17 mouse cellular contexts compared by ENCODE assay signal in the genomic region with DNA sequence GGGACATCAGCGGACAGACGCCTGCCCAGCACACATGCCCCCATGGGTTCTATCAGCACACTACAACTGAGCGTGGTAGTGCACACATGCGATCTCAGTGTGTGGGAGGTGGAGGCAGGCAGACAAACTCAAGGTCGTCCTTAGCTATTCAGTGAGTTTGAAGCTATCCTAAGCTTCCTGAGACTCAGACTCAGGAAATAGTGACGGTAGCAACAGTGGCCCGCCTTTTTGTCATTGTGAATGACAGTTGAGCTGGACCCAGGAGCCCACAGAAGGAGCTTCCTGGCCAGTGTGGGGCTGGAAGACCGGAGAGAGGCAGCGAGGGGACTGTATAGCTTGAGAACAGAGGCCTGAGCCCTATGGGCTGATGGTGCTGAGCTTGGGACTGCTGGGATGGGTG. TPM values are rescaled to one million over a fixed set of nuclear protein-coding genes. Genes with fewer than 3 reads are reported as not detected.
"Had no signal": no experiment of that assay in that cellular context is flagged by ENCODE, and none has a peak within 500 bp of the region (broad histone marks: within the 10 kb centered on the region; RNA-seq: fewer than 3 reads in every experiment).

No protein-coding gene starts in this region.

- H3K9me3 ChIP-seq: limb, embryonic 12.5 days; liver, embryonic 13.5 days; midbrain, embryonic 13.5 days; neural tube, embryonic 15.5 days; stomach, embryonic 15.5 days had no signal

- H3K36me3 ChIP-seq: limb, embryonic 12.5 days; liver, embryonic 13.5 days; stomach, embryonic 15.5 days had no signal

- H3K4me2 ChIP-seq: limb, embryonic 12.5 days; liver, embryonic 13.5 days; midbrain, embryonic 13.5 days; neural tube, embryonic 15.5 days; stomach, embryonic 15.5 days had no signal

- ATAC-seq: liver, postnatal 0 days; midbrain, embryonic 13.5 days had no signal

- H3K27ac ChIP-seq: kidney, postnatal 0 days; limb, embryonic 12.5 days; liver, embryonic 13.5 days; midbrain, embryonic 13.5 days; neural tube, embryonic 15.5 days; stomach, embryonic 15.5 days had no signal

- H3K27me3 ChIP-seq: liver, embryonic 13.5 days; midbrain, embryonic 13.5 days; neural tube, embryonic 15.5 days; stomach, embryonic 15.5 days had no signal

- H3K4me1 ChIP-seq: stomach, embryonic 15.5 days had no signal

- H3K4me3 ChIP-seq: limb, embryonic 12.5 days; liver, embryonic 13.5 days; midbrain, embryonic 13.5 days; myocyte; neural tube, embryonic 15.5 days; stomach, embryonic 15.5 days had no signal

- H3K9ac ChIP-seq: limb, embryonic 12.5 days; liver, embryonic 13.5 days; liver, postnatal 0 days; midbrain, embryonic 13.5 days; neural tube, embryonic 15.5 days; stomach, embryonic 15.5 days had no signal

- DNase-seq: kidney, adult 11 months; kidney, adult 9 months; liver; liver, embryonic 13.5 days; liver, postnatal 0 days; retina, postnatal 1 day; right cerebral cortex, postnatal 4 days; spleen, adult 18-20 months; thymus, adult 2 months; thymus, postnatal 25 days had no signal

RNA-seq across cellular contexts. Expression of a gene that starts 54.3 kb away (rescaled TPM):
- total RNA-seq: megakaryocyte-erythroid progenitor cell, adult 5-6 weeks had no signal
